Mouse (Mus musculus) adrenal gland, adult (tissue): ENCODE measurements around the gene Tspan2.

Experiments
- DNase-seq, 2 experiments: peaks; one replicate each; pipeline ENCODE4 v3.0.0; 2022 to 2023; ENCODE audit warnings: low spot score in 1 of 2; ENCODE audit not compliant: inconsistent age in 2 of 2

Gene Tspan2

GRCm38 (mm10) chr3:102733050-102733449, 1.3 kb upstream of the Tspan2 start:
- no peak for DNase-seq

DNA sequence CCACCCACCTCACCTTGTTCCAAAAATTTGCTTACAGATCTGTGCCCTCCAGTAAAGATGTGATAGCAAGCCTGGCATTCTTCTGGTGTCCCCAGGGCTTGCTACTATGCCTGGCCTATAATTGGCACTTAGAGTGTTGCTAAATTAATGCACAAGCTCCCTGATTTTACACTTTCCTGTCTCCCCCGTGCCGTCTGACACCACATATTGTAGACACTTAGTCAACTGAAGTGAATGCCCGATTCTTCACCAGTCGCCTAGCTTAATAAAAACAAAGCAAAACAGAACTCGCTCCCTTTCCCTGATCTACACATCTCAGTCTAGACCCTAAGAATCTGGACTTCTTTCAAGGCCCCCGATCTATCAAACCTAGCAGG, 405 bp upstream of the Tspan2 start:
- DNase-seq: peak in 1 of 2 experiments; percentile 33

DNA sequence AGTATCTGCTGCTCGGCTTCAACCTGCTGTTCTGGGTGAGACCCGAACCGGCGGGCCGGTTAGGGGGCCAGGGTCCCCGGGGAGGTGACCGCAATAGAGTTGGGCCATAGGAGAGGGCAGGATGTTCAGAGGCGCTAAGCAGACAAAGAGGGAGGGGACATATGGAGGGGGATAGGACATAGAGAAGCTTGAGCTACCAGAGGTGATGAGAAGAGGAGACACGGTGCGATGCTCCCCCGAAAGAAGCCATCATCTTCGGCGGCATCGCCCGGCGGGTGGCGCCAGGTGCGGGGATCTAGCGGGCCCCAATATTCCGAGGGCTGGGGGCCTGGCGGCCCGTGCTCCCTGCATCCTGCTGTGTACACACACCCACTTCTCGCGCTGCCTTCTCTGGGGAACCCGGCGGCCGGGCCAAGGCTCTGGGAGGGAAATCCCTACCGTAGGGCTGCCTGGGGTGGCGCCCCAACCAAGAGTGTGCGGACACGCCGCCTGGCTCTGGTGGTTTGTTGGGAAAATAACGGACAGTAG, 766 bp downstream of the Tspan2 start:
- DNase-seq: peak in 1 of 2 experiments; percentile 28

DNA sequence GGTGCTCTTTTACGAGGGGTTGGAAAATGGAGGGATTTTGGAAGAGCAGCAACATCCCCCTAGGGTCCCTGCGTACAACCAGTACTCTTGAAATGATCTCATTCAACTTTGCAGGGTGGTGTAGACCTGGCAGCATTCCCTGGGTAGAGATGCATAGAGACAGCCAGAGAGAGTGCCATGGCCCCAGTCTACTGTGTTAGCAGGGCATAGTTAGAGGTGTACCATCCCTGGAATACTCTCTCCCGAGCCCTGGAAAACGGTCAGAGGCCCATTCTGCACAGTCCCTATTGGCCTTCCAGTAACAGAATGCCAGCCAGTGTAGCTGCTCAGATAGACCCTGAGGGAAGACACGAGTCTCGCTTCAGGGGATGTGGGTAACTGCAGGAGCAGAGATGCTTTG, 1.3 kb downstream of the Tspan2 start:
- DNase-seq: no peak

DNA sequence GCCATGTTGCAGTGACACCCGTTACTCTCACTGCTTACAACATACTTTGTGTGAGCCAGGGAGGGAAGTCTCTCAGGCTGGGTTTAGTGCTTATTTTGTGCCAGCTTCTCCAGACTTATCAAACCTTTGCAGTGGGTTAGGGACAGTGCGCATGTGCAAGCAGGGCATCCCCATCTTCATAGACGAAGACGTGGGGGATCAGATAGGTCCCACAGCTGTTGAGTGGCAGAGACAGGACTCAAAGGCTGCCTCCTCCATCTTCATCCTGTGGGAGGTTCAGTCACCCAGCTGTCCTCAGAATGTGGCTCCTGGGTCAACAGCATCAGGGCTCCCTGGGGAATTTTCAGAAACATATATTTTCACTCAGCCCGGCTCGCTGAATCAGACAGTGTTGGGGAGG, 2.1 kb downstream of the Tspan2 start:
- no peak for DNase-seq

DNA sequence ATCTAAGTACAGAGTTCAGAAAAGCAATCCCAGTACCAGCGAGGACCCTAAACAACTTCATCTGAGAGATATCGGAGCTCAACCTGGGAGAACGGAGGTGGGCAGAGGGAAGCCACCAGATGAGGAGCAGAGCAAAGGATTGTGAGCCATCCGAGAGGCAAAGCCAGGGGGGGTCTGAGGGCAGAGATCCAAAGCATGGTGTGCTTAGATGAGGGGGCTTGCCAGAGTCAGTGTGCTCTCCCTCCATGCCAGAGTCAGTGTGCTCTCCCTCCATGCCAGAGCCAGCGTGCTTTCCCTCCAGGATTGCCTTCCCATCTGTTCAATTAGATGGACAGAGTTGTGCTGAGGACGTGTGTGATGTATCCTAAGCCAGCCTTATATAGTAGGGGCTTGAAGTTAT, 2.8 kb downstream of the Tspan2 start:
- DNase-seq: no peak

DNA sequence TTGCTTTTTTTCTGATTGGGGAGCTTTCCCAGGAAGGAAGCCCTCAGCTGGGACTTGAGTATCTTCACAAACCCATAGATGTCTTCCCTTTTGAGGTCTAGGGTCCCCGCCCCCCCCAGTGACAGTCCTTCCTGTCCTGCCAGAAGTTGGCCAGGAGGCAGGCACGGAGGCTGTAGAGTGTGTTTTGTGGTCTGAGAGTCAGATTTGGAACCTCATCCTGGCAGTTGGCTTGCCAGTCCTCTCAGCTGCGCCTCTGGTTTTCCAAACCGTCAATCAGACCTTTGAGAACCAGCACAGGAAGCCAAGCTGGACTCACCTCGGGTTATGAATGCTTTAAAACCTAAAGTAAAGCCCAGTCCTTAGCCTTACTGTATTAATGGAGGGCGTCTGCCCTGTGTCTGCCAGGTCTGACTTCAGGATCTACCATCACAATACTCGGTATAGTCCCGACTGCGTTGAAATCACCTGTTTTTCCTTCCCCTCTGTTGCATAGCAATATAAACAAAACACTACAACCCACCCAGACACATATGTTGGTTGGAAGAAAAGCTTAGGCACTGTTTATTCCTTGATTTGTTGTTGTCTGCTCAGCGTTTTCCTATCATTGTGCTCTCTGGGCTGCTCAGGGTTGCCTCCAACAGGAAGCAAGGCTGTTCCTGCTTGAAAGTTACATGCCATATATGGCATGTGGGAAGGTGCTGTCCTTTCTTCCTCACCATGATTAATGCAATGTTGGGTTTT, 4.0 kb downstream of the Tspan2 start:
- no peak for DNase-seq

DNA sequence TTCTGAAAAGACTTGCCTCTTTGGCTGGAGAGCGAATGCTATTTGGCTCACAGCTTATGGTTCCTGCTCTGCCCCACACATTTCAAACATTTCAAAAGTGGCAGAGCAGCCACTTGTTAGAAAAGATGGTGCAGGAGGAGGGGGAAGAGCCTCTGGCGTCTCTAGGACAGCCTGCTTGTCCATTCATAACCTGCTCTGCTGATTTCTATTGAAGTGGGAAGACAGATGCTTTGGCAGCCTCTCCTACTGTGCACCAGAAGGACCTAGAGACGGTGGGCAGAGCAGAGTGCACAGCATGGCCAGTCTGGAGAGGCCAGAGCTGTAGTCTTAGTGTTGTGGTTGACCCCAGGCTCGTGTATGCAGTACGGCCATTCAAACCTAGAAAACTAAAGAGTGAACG, 4.6 kb downstream of the Tspan2 start:
- DNase-seq: no peak

DNA sequence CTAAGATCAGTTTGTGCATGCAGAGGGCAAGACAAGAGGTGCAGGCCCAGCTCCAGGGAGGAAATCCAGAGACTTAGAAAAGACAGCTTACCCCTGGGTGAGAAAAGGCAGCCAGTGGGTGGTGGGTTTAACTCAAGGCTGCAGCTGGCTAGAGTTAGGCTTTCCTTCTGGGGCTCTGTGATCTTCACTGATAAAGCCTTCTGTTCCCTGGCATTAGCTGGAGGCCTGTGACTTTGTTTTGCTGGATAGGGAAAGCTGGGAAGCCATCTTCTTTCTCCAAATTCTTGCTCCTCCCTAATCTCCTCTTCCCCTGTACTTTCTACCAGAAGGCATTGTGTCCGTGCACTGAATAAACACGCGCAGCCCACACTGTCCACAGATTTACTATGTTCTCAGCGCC, 8.4 kb downstream of the Tspan2 start:
- DNase-seq: no peak

GRCm38 (mm10) chr3:102743202-102743601, 8.9 kb downstream of the Tspan2 start:
- DNase-seq: no peak

GRCm38 (mm10) chr3:102743781-102744471, 9.6 kb downstream of the Tspan2 start:
- DNase-seq: no peak

- DNase-seq: no peak
Measured at GRCm38 (mm10) chr3:102744657-102745056, 10.3 kb downstream of the Tspan2 start.

DNA sequence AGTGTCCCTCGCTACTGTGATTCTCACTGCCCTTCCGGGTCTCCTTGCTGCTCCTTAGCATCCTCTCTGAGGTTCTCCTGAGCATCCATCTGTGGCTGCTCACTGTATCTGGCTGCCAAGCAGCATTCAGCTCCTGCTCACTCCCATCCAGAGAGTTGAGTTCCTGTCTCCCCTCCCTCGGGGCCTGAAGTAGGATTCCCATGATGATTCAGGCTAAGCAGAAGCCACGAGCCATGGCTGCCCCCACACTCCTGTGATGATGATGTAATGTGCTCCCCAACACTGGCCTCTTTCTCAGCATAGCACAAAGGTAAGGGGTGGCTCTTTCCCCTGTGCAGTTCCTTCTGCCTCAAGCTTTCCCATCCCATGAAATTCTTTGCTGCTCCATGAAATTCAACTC, 11.8 kb downstream of the Tspan2 start:
- DNase-seq: no peak

GRCm38 (mm10) chr3:102748038-102748437, 13.7 kb downstream of the Tspan2 start:
- no peak for DNase-seq

DNA sequence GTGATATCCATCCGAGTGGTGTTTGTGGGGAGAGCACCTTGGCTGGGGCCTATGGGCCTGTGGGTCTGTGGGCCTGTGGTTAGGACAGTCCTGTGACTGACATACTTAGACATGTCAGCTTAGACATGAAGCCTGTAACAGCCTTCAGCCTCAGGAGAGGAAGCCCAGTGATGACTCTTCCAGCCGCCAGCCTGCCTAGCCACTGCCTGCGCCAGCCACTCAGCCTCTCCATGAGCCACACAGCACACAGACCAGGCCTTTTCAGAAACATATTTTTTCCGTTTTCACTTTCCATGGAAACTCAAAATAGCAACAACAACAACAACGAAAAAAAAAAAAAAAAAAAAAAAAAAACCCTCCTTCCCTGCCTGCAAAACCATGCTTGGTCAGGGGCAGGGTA, 14.4 kb downstream of the Tspan2 start:
- DNase-seq: no peak

DNA sequence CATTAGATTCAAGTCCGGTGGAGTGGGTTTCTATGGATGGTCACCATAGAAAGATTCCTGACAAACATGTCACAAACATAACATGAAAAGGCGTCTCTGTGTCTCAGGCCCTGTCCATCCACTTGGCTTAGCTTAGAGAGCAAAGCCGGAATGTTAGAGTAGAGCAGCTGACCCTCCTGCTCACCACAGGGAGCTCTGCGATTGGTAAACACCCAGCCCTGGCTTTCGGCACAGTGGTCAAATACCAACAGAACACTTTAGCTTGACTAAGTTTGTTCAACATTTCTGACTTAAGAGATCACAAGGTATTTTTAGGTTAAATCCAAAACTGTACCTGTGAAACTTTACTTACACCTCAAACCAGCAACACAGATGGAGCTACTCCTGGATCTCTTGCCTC, 16.8 kb downstream of the Tspan2 start:
- DNase-seq: no peak

DNA sequence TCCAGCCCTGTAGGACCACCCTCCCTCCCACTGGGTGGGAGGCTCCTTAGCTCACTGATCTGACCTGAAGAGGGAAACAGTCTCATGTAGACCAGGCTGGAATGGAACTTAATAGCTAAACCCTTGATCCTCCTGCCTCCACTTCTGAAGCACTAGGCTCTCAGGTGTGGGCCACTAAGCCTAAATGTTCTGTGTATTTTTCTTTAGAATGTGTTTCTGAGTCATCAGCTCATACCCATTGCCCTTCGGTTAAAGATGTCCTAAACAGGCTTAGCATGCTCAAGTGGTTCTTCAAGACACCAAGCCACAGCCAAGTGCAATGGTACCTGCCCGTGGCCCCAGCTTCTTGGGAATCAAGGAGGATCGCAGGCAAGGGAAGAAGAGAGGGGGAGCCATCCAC, 17.2 kb downstream of the Tspan2 start:
- no peak for DNase-seq

GRCm38 (mm10) chr3:102752053-102752452, 17.7 kb downstream of the Tspan2 start:
- no peak for DNase-seq

DNA sequence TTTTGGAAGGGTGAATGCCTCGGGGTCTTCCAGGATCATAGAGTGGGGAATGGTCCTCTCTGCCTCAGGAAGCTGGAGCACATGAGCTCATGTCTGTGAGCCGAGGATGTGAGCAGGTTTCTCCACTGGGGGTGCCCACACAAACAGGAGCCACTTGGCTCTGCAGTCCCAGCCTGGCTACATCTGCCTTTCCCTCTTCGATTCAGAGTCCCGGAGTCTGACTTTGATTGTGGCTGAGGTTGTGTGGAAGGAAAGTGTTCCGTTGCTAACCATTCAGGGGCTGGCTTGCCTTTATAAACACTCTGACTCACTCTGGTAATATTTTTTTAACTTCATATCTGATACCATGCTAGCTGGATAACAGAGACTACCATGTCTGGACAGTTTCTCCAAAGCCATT, 18.1 kb downstream of the Tspan2 start:
- DNase-seq: no peak

DNA sequence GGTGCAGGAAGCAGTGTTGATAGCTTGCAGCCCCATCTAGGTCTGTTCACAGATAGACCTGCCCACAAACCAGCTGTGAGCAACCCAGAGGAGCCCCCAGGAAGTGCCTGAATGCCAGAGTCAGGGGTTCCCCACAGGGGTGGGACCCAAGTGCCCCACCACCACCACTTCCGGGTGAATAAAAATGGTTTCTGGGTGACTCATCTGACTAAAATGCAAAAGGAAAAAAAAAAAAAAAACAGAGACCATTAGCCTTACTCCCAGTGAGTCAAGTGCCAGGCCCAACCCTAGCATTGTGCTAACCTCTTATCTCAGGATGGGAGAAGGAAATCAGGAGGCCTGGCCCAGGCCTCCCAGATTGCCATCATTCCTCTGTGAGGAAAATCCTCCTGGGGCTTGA, 21.5 kb downstream of the Tspan2 start:
- no peak for DNase-seq

GRCm38 (mm10) chr3:102757019-102757418, 22.7 kb downstream of the Tspan2 start:
- DNase-seq: no peak

- no peak for DNase-seq
Measured at GRCm38 (mm10) chr3:102760236-102760635, 25.9 kb downstream of the Tspan2 start.

DNA sequence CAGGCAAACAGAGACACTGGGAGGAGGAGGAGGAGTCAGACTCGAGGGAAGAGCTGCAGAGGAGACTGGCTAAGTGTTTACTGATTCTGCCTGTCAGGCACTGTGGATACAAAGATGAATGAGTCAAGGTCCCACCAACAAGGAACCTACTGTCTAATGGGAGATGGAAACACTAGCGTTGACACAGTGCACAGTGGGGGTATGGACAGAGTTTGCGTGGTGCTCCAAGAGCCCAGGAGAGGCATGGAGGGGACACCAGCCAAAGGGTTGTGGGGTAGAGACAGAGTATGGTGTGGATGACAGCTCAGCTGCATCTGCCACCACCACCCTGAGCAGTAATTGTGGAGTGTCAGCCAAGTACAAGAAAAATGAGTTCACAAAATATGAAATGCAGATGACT, 28.1 kb downstream of the Tspan2 start:
- no peak for DNase-seq
